Mouse (Mus musculus): Measurements from ENCODE around the gene Tdrd1. TPM values are rescaled to one million over a fixed set of nuclear protein-coding genes. Genes with fewer than 3 reads are reported as not detected.
"Not testable (repeated sequence)": the region's sequence is repeated elsewhere in the genome, so short reads cannot be mapped to it uniquely, and the experiment has no call there.

The Tdrd1 gene
- 0.02 and 0.03 TPM in 2 replicates for polyA plus RNA-seq (2015; fragmentation: Nextera tagmentation; extraction: Ambion mirVana)

DNA sequence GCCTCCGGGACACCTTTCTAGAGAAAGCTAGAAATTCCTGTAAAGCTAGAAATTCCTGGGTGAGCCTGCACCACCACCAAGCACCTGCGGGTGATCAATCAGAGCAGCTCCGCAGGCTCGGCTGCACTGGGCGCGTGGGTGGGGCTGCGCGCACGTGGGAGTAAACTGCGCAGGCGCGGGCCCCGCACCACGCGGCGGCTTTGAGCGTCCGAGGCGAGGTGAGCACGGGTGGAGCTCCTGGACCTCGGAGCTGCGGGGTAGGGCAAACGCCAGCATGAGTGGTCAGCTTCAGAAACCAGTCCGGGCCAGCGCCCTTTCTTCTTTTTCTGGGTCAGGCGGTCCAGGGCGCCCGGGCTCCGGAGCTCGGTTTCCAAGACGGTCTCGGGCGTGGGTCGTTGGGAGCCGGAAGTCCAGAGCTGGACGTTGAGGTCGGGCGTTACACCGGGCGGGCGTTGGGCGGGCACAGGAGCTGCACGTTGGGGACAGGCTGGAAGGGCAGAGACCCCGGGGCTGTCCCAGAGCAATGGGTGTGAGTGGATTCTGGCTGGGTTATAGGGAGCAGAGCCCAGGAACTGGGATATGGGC lies at the start of gene Tdrd1:
Tdrd1 (plus strand) TSS at position 163 of the 585 bp plus-strand sequence.
- Histone ChIP-seq H3K27ac (replicated peaks) (no peak within 1 kb of the TSS), H3K4me2 (peak within 1 kb of the TSS; percentile 32), H3K27me3 (peaks cover 37% of the 10 kb centered on the region), H3K4me3 (replicated peaks) (no peak within 1 kb of the TSS), H3K9ac (no peak within 1 kb of the TSS), H3K4me1 (replicated peaks) (peaks cover 12% of the 10 kb centered on the region), H3K36me3 (replicated peaks) (no peaks in the 10 kb centered on the region), H3K9me3 (replicated peaks) (no peaks in the 10 kb centered on the region)
- ATAC-seq (ENCODE audit: insufficient read depth) = no peak
- 50% methylated on average over 44 of the region's 44 CpGs for WGBS (ENCODE audit: insufficient replicate concordance)

DNA sequence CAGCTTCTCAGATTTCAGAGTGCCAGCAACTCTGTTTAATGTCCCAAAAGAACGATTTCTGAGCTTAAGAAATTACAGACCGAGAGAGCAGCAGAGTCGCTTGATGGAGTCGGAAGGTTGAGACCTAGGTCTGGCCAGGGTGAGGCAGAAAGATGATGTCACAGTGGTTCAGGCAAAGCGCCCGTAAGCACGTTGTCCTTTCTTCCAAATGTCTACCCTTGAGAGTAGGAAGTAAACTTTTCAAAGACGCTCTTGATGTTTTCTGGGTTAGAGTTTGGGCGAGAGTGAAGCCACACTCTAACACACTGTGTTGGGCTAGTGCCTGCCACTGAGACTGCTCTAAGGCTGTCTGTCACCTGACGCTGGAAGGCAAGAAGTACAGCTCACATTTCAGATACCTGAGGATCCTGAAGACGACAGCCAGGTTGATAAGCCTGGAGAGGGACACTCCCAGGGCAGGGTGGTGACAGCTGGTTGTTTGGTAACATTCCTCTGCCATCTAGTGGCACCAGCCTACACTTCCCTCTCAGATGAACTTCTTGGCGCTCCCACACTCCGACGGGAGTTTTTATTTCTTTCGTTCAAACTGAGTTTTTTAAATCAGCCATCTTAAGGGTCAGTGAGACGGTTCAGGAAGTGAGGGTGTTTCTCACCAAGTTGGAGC lies 49.2 kb upstream of the Tdrd1 start:
- H3K4me2 ChIP-seq = no peak overlapping the region
- H3K36me3 ChIP-seq (replicated peaks) = no peaks in the 10 kb centered on the region
- WGBS (ENCODE audit: insufficient replicate concordance) = 23% methylated on average over 16 of the region's 16 CpGs
- H3K9ac ChIP-seq = no peak overlapping the region
- no peak overlapping the region for H3K4me3 ChIP-seq (replicated peaks)
- no peak for ATAC-seq (ENCODE audit: insufficient read depth)
- no peak overlapping the region for H3K27ac ChIP-seq (replicated peaks)
- H3K4me1 ChIP-seq (replicated peaks) = peaks cover 5% of the 10 kb centered on the region
- no peaks in the 10 kb centered on the region for H3K9me3 ChIP-seq (replicated peaks)
- peaks cover 41% of the 10 kb centered on the region for H3K27me3 ChIP-seq

DNA sequence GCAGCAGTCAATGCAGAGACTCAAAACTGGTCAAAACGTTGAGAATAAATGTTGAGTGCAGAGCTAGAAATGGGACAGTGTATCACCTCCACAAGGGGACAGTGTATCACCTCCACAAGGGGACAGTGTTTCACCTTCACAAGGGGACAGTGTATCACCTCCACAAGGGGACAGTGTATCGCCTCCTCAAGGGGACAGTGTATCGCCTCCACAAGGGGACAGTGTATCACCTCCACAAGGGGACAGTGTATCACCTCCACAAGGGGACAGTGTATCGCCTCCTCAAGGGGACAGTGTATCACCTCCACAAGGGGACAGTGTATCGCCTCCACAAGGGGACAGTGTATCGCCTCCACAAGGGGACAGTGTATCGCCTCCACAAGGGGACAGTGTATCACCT lies 47.5 kb upstream of the Tdrd1 start:
- not testable (repeated sequence) for H3K9ac ChIP-seq; H3K4me2 ChIP-seq; H3K36me3 ChIP-seq (replicated peaks); H3K4me1 ChIP-seq (replicated peaks); ATAC-seq (ENCODE audit: insufficient read depth); H3K27ac ChIP-seq (replicated peaks); H3K9me3 ChIP-seq (replicated peaks); H3K4me3 ChIP-seq (replicated peaks)
- H3K27me3 ChIP-seq = peaks cover 35% of the 10 kb centered on the region
- whole genome bisulfite sequencing (ENCODE audit: insufficient replicate concordance) = 76% methylated on average over 7 of the region's 7 CpGs

GRCm38 (mm10) chr19:56787911-56788310 lies 38.1 kb upstream of the Tdrd1 start:
- ATAC-seq (ENCODE audit: insufficient read depth) = no peak
- H3K27ac ChIP-seq (replicated peaks) = no peak overlapping the region
- H3K4me3 ChIP-seq (replicated peaks) = no peak overlapping the region
- WGBS (ENCODE audit: insufficient replicate concordance) = 77% methylated on average over 7 of the region's 7 CpGs
- no peaks in the 10 kb centered on the region for H3K27me3 ChIP-seq
- no peaks in the 10 kb centered on the region for H3K9me3 ChIP-seq (replicated peaks)
- no peak overlapping the region for H3K4me2 ChIP-seq
- H3K9ac ChIP-seq = no peak overlapping the region
- H3K36me3 ChIP-seq (replicated peaks) = peaks cover 42% of the 10 kb centered on the region
- no peaks in the 10 kb centered on the region for H3K4me1 ChIP-seq (replicated peaks)

DNA sequence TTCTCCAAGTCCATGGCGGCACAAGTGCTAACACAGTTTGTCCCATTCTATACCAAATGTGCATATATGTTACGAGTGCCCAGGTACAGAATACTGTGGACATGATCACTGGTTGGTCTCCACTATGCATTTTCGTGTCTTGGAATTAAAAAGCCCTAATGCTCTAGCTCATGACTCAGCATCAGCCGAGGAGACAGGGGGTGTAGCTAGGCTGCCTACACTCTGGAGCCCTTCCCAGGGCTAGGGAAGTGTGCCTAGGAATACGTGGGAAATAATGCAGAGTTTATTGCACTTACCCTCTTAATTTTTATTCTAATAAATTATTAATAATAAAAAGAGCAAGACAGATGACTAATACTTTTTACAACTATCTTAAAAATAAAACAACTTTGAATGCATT lies 37.1 kb upstream of the Tdrd1 start:
- Histone ChIP-seq H3K4me3 (replicated peaks) (no peak overlapping the region), H3K9me3 (replicated peaks) (no peaks in the 10 kb centered on the region), H3K27me3 (no peaks in the 10 kb centered on the region), H3K36me3 (replicated peaks) (peaks cover 49% of the 10 kb centered on the region), H3K4me2 (no peak overlapping the region), H3K9ac (no peak overlapping the region), H3K27ac (replicated peaks) (no peak overlapping the region), H3K4me1 (replicated peaks) (no peaks in the 10 kb centered on the region)
- no peak for ATAC-seq (ENCODE audit: insufficient read depth)
- WGBS (ENCODE audit: insufficient replicate concordance) = 77% methylated on average over 5 of the region's 5 CpGs

DNA sequence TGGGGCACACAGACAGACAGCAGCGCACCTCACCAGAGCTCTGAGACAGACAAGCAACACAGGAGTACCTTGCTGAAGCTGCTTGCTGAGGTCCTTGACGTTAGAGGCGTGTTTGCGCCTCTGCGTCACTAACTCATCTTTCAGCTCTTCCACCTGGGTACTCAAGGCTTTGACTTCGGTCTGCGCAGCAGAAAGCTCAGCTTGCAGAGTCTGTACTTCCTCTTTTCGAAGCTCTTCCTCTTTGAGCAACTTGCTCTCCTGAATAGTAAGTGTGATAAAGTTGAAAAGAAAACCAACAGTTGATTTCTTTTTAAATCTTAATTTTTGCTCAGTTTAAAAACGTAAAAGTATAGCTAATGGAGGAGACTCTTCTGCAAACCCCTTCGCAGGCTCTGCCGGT lies 28.6 kb upstream of the Tdrd1 start:
- Histone ChIP-seq H3K9ac (no peak overlapping the region), H3K9me3 (replicated peaks) (no peaks in the 10 kb centered on the region), H3K4me3 (replicated peaks) (no peak overlapping the region), H3K4me2 (no peak overlapping the region), H3K27ac (replicated peaks) (no peak overlapping the region), H3K36me3 (replicated peaks) (peaks cover 89% of the 10 kb centered on the region), H3K27me3 (no peaks in the 10 kb centered on the region), H3K4me1 (replicated peaks) (peaks cover 26% of the 10 kb centered on the region)
- WGBS (ENCODE audit: insufficient replicate concordance) = 62% methylated on average over 11 of the region's 11 CpGs
- ATAC-seq (ENCODE audit: insufficient read depth) = no peak

DNA sequence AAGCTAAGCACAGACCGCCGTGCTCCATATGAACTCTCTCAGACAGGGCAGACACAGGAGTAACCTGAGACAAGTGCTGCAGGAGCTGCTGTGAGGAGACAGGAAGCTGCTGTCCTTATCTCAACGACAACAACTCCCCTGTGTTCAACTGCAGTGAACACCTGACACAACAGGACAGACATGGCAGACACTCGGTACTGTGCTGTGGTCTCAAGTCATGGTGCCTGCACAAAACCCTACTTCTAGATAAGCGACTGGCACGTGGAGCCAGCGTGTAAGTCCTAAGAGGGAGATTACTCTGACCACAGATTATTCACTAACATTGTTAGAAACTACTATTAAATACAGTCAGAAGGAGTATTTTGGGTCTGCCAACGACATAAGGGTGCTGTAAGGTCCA lies 25.8 kb upstream of the Tdrd1 start:
- H3K27me3 ChIP-seq = no peaks in the 10 kb centered on the region
- no peak overlapping the region for H3K4me3 ChIP-seq (replicated peaks)
- no peaks in the 10 kb centered on the region for H3K9me3 ChIP-seq (replicated peaks)
- peaks cover 77% of the 10 kb centered on the region for H3K36me3 ChIP-seq (replicated peaks)
- H3K27ac ChIP-seq (replicated peaks) = no peak overlapping the region
- peak; percentile 52 for ATAC-seq (ENCODE audit: insufficient read depth)
- H3K9ac ChIP-seq = no peak overlapping the region
- peaks cover 34% of the 10 kb centered on the region for H3K4me1 ChIP-seq (replicated peaks)
- peak overlapping the region; percentile 49; the same call in 1 of the 2 replicates for H3K4me2 ChIP-seq
- 21% methylated on average over 8 of the region's 8 CpGs for WGBS (ENCODE audit: insufficient replicate concordance)

GRCm38 (mm10) chr19:56800930-56801655 lies 24.9 kb upstream of the Tdrd1 start:
- Histone ChIP-seq H3K36me3 (replicated peaks) (peaks cover 75% of the 10 kb centered on the region), H3K4me2 (peak overlapping the region; percentile 49), H3K9ac (no peak overlapping the region), H3K4me1 (replicated peaks) (peaks cover 34% of the 10 kb centered on the region), H3K27ac (replicated peaks) (peak overlapping the region; percentile 81), H3K4me3 (replicated peaks) (no peak overlapping the region; the same call in 1 of the 2 replicates), H3K27me3 (no peaks in the 10 kb centered on the region), H3K9me3 (replicated peaks) (no peaks in the 10 kb centered on the region)
- WGBS (ENCODE audit: insufficient replicate concordance) = 15% methylated on average over 7 of the region's 7 CpGs
- ATAC-seq (ENCODE audit: insufficient read depth) = peak; percentile 61

- ATAC-seq (ENCODE audit: insufficient read depth) = peak; percentile 91
- Histone ChIP-seq H3K4me1 (replicated peaks) (peaks cover 34% of the 10 kb centered on the region), H3K27me3 (no peaks in the 10 kb centered on the region), H3K27ac (replicated peaks) (peak overlapping the region; percentile 81), H3K36me3 (replicated peaks) (peaks cover 69% of the 10 kb centered on the region), H3K4me2 (peak overlapping the region; percentile 49), H3K9me3 (replicated peaks) (no peaks in the 10 kb centered on the region), H3K9ac (no peak overlapping the region), H3K4me3 (replicated peaks) (no peak overlapping the region; the same call in 1 of the 2 replicates)
- WGBS (ENCODE audit: insufficient replicate concordance) = 20% methylated on average over 10 of the region's 10 CpGs
Measured at GRCm38 (mm10) chr19:56801656-56802351, 24.2 kb upstream of the Tdrd1 start.

- no peak overlapping the region for H3K4me3 ChIP-seq (replicated peaks)
- H3K4me2 ChIP-seq = 0 out of 2 replicates have a peak overlapping the region, but pooled peaks have one; percentile 49
- H3K36me3 ChIP-seq (replicated peaks) = peaks cover 72% of the 10 kb centered on the region
- no peak for ATAC-seq (ENCODE audit: insufficient read depth)
- WGBS (ENCODE audit: insufficient replicate concordance) = 54% methylated on average over 3 of the region's 3 CpGs
- no peaks in the 10 kb centered on the region for H3K27me3 ChIP-seq
- H3K27ac ChIP-seq (replicated peaks) = peak overlapping the region; percentile 81
- no peak overlapping the region for H3K9ac ChIP-seq
- H3K4me1 ChIP-seq (replicated peaks) = peaks cover 34% of the 10 kb centered on the region
- no peaks in the 10 kb centered on the region for H3K9me3 ChIP-seq (replicated peaks)
Measured at GRCm38 (mm10) chr19:56802352-56802746, 23.7 kb upstream of the Tdrd1 start.

GRCm38 (mm10) chr19:56805366-56805765 lies 20.6 kb upstream of the Tdrd1 start:
- 81% methylated on average over 2 of the region's 2 CpGs for WGBS (ENCODE audit: insufficient replicate concordance)
- Histone ChIP-seq H3K36me3 (replicated peaks) (peaks cover 68% of the 10 kb centered on the region), H3K4me1 (replicated peaks) (peaks cover 28% of the 10 kb centered on the region), H3K27ac (replicated peaks) (no peak overlapping the region), H3K27me3 (no peaks in the 10 kb centered on the region), H3K4me3 (replicated peaks) (no peak overlapping the region), H3K4me2 (no peak overlapping the region), H3K9me3 (replicated peaks) (no peaks in the 10 kb centered on the region), H3K9ac (no peak overlapping the region)
- no peak for ATAC-seq (ENCODE audit: insufficient read depth)
